Mouse (Mus musculus) G1E (cell line): ENCODE results near the gene Kifap3. TPM values are rescaled to one million over a fixed set of nuclear protein-coding genes. Genes with fewer than 3 reads are reported as not detected.
"Not testable (repeated sequence)": the region's sequence is repeated elsewhere in the genome, so short reads cannot be mapped to it uniquely, and the experiment has no call there.

Experiments
- ATAC-seq: 2 replicates; pipeline ENCODE4 v1.8.0; 2016; ENCODE audit warnings: mild to moderate bottlenecking; ENCODE audit not compliant: insufficient number of reproducible peaks, poor library complexity, low FRiP score, severe bottlenecking; ENCODE audit errors: extremely low read depth
- DNase-seq: peaks from one replicate; pipeline ENCODE4 v3.0.0; 2012; ENCODE audit warnings: low spot score
- H3K27me3 ChIP-seq: 2 replicates; pipeline ENCODE4 v1.6.1; 2012; ENCODE audit warnings: mild to moderate bottlenecking, low read length, inconsistent platforms; ENCODE audit not compliant: insufficient read depth
- H3K36me3 ChIP-seq: replicated peaks from 2 replicates; pipeline ENCODE3; 2012; ENCODE audit warnings: mild to moderate bottlenecking, inconsistent platforms
- H3K4me1 ChIP-seq: 2 replicates; pipeline ENCODE4 v1.6.1; 2012; ENCODE audit warnings: low read depth, low read length, inconsistent platforms, mixed read lengths; ENCODE audit not compliant: insufficient read depth
- H3K4me3 ChIP-seq: 2 replicates; pipeline ENCODE4 v1.5.1; 2012; ENCODE audit warnings: low read depth, mild to moderate bottlenecking, inconsistent platforms, low read length, moderate library complexity, mixed read lengths
- H3K9me3 ChIP-seq: replicated peaks from 2 replicates; pipeline ENCODE4 v1.6.1; 2012; ENCODE audit warnings: inconsistent platforms
- CTCF ChIP-seq: IDR thresholded peaks from 2 replicates; pipeline ENCODE4 v1.5.1; 2012; ENCODE audit warnings: low read depth, low read length, inconsistent platforms, mixed read lengths
- GATA1 ChIP-seq: IDR thresholded peaks from 2 replicates; pipeline ENCODE4 v1.6.1; 2012; ENCODE audit warnings: borderline replicate concordance, low read length, inconsistent platforms, mixed read lengths
- GATA2 ChIP-seq: IDR thresholded peaks from 2 replicates; pipeline ENCODE4 v1.6.1; 2012; ENCODE audit warnings: low read depth, low read length, inconsistent platforms, borderline replicate concordance
- POLR2AphosphoS5 ChIP-seq: IDR thresholded peaks from 2 replicates; pipeline ENCODE4 v1.6.1; 2012; ENCODE audit warnings: low read depth, low read length, inconsistent platforms; ENCODE audit not compliant: insufficient replicate concordance
- TAL1 ChIP-seq: conservative IDR thresholded peaks from 2 replicates; pipeline ENCODE4 v1.6.1; 2012; ENCODE audit warnings: low read depth, low read length, inconsistent platforms, mixed read lengths
- polyA plus RNA-seq: library from polyadenylated mRNA; stranded (reverse); fragments of >175 nt; gene quantifications from 2 replicates; pipeline ENCODE4 v1.2.3, GENCODE M21; 2012
- total RNA-seq, 2 experiments: library from RNA; stranded (forward) in 1 of 2; stranded (reverse) in 1 of 2; fragments of 200-1000 nt in 1 of 2; fragments of >200 nt in 1 of 2; fragmentation: Nextera tagmentation in 1 of 2; gene quantifications; 2 replicates each; pipeline ENCODE4 v1.2.3; 2014 to 2017

Kifap3 gene
- 14.0 and 20.3 TPM in 2 replicates for total RNA-seq (2014; fragmentation: Nextera tagmentation)
- total RNA-seq (2017), result 22.8 and 25.5 TPM in 2 replicates
- 4.0 and 5.4 TPM in 2 replicates for polyA plus RNA-seq

GRCm38 (mm10) chr1:163779336-163780115, at the start of gene Kifap3:
Gene Kifap3 (plus strand): TSS chr1:163779583.
- Histone ChIP-seq H3K4me1 (peaks cover 12% of the 10 kb centered on the region), H3K36me3 (peaks cover 5% of the 10 kb centered on the region), H3K4me3 (peak within 1 kb of the TSS; percentile 76), H3K9me3 (no peaks in the 10 kb centered on the region), H3K27me3 (no peaks in the 10 kb centered on the region)
- peak; percentile 57 for TF ChIP-seq CTCF
- TF ChIP-seq POLR2AphosphoS5, result no peak
- TF ChIP-seq TAL1, result no peak
- peak; percentile 99 for ATAC-seq
- peak; percentile 87 for DNase-seq

GRCm38 (mm10) chr1:163731166-163731565, 48.2 kb upstream of the Kifap3 start:
- not testable (repeated sequence) for ATAC-seq, H3K4me3 ChIP-seq, H3K36me3 ChIP-seq, H3K4me1 ChIP-seq, DNase-seq, H3K9me3 ChIP-seq, H3K27me3 ChIP-seq

GRCm38 (mm10) chr1:163736441-163737238, 42.7 kb upstream of the Kifap3 start:
- Histone ChIP-seq H3K4me3 (no peak overlapping the region), H3K4me1 (no peaks in the 10 kb centered on the region), H3K9me3 (no peaks in the 10 kb centered on the region), H3K36me3 (no peaks in the 10 kb centered on the region), H3K27me3 (no peaks in the 10 kb centered on the region; the same call in 1 of the 2 replicates)
- TF ChIP-seq CTCF (no peak), GATA1 (no peak), TAL1 (no peak), POLR2AphosphoS5 (no peak), GATA2 (no peak)
- DNase-seq, result no peak
- no peak for ATAC-seq

GRCm38 (mm10) chr1:163737239-163737533, 42.2 kb upstream of the Kifap3 start:
- Histone ChIP-seq H3K4me3 (no peak overlapping the region), H3K9me3 (no peaks in the 10 kb centered on the region), H3K27me3 (no peaks in the 10 kb centered on the region; the same call in 1 of the 2 replicates), H3K36me3 (no peaks in the 10 kb centered on the region), H3K4me1 (no peaks in the 10 kb centered on the region)
- no peak for TF ChIP-seq CTCF
- TF ChIP-seq GATA2, result no peak
- no peak for TF ChIP-seq POLR2AphosphoS5
- TF ChIP-seq TAL1, result no peak
- no peak for TF ChIP-seq GATA1
- no peak for ATAC-seq
- no peak for DNase-seq

GRCm38 (mm10) chr1:163751360-163751992, 27.9 kb upstream of the Kifap3 start:
- DNase-seq, result no peak
- H3K4me1 ChIP-seq, result no peaks in the 10 kb centered on the region
- no peaks in the 10 kb centered on the region for H3K9me3 ChIP-seq
- TF ChIP-seq CTCF (no peak), POLR2AphosphoS5 (no peak), GATA1 (no peak), TAL1 (no peak), GATA2 (no peak)
- no peaks in the 10 kb centered on the region for H3K36me3 ChIP-seq
- no peak overlapping the region for H3K4me3 ChIP-seq
- ATAC-seq, result no peak
- no peaks in the 10 kb centered on the region for H3K27me3 ChIP-seq

GRCm38 (mm10) chr1:163757462-163758207, 21.7 kb upstream of the Kifap3 start:
- H3K27me3 ChIP-seq, result no peaks in the 10 kb centered on the region
- no peaks in the 10 kb centered on the region for H3K36me3 ChIP-seq
- TF ChIP-seq TAL1 (no peak), POLR2AphosphoS5 (no peak), GATA1 (no peak), CTCF (no peak), GATA2 (no peak)
- H3K9me3 ChIP-seq, result no peaks in the 10 kb centered on the region
- H3K4me3 ChIP-seq, result no peak overlapping the region
- no peaks in the 10 kb centered on the region for H3K4me1 ChIP-seq
- ATAC-seq, result no peak
- DNase-seq, result no peak

GRCm38 (mm10) chr1:163783577-163783976, 4.2 kb downstream of the Kifap3 start:
- H3K9me3 ChIP-seq, H3K27me3 ChIP-seq, H3K36me3 ChIP-seq, DNase-seq, ATAC-seq, H3K4me3 ChIP-seq: not testable (repeated sequence)
- H3K4me1 ChIP-seq, result peaks cover 12% of the 10 kb centered on the region
